Mouse (Mus musculus): ENCODE results near the gene Bckdha. TPM values are rescaled to one million over a fixed set of nuclear protein-coding genes. Genes with fewer than 3 reads are reported as not detected.

Bckdha gene
- total and polyA plus RNA-seq, 3 experiments: 27.0 to 33.1 TPM; not detected in 1

DNA sequence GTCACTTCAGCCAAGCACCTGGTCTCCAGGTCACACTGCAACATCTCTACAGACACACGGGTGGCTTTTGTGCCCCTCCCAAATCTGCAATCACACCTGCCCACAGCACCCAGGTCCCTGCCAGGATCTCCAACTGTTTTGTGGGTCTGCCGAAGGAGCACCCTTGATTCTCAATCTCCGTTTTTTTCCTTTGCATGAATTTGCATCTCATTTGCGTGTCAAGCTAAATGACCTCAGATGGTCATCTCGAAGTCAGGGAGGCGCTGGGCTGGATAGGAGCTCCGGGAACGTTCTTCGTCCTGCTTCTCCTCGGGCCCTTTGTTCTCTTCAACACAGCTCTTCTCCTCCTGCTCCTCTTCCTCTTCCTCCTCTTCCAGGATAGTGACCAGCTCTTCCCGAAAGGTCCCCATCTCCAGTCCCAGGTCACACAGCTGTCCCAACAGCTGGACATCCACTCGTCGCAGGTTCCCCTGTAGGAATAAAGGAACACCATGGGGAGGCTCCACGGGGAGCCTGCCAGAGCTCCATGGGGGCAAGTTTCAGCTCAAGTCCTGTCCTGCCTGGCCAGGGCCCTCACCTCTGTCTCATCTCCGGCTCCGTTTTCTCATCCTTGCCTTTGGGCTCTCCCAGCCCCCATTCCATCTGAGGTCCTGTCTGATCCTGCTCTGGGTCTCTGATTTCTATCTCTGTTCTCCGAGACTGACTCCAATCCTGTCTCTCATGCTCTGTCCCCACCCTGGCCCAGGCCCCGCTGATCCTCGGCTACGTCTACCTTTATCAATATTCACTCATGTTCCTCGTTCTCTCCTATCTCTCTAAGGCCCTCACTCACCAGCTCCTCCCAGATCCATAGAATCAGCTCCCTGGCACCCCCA is 43.7 kb downstream of the Bckdha start:
- Histone ChIP-seq H3K4me3 (ENCODE audit: control insufficient read depth in 1 of 2, insufficient read depth in 1 of 2, low read depth in 2 of 2, low read length in 2 of 2) (no peak overlapping the region), H3K27ac (ENCODE audit: control insufficient read depth, low read depth, low read length) (no peak overlapping the region), H3K79me2 (ENCODE audit: control insufficient read depth, insufficient read depth, low read length, poor library complexity) (no peaks in the 10 kb centered on the region; the same call in 1 of the 2 replicates), H3K27me3 (ENCODE audit: control insufficient read depth in 1 of 2, insufficient read depth in 2 of 2, low read length in 2 of 2) (no peaks in the 10 kb centered on the region), H3K36me3 (ENCODE audit: control insufficient read depth in 1 of 2, insufficient read depth in 2 of 2, low read length in 2 of 2) (peaks cover 0 to 4% of the 10 kb centered on the region in 2 experiments; a peak in 2 of 4 replicates), H3K9ac (ENCODE audit: control insufficient read depth, low read depth, low read length, poor library complexity, severe bottlenecking) (no peak overlapping the region), H3K4me1 (ENCODE audit: control insufficient read depth in 1 of 2, insufficient read depth in 2 of 2, low read length in 2 of 2) (peaks cover 2 to 17% of the 10 kb centered on the region in 2 experiments; a peak in 3 of 4 replicates), H3K9me3 (replicated peaks; ENCODE audit: insufficient read depth, low read length) (no peaks in the 10 kb centered on the region)
- no peak for DNase-seq (ENCODE audit: low read depth, low spot score)
- TF ChIP-seq POLR2A (IDR thresholded peaks at IDR 0.05; ENCODE audit: control insufficient read depth in 1 of 2, insufficient read depth in 1 of 2, low read depth in 1 of 2, low read length in 2 of 2, poor library complexity in 1 of 2) (no peak), RAD21 (IDR thresholded peaks at IDR 0.05; ENCODE audit: low read depth, low read length) (no peak), TAL1 (IDR thresholded peaks at IDR 0.05; ENCODE audit: low read length) (no peak), CHD2 (IDR thresholded peaks at IDR 0.05; ENCODE audit: low read length) (no peak), TCF12 (IDR thresholded peaks at IDR 0.05; ENCODE audit: low read depth, low read length) (no peak), SMC3 (IDR thresholded peaks at IDR 0.05; ENCODE audit: low read depth, low read length) (no peak), ELF1 (IDR thresholded peaks at IDR 0.05; ENCODE audit: low read depth, low read length) (no peak), MYB (IDR thresholded peaks at IDR 0.05; ENCODE audit: low read depth, low read length) (no peak), CTCF (IDR thresholded peaks at IDR 0.05 in 2 of 3, conservative IDR thresholded peaks at IDR 0.05 in 1 of 3; ENCODE audit: control insufficient read depth in 1 of 3, insufficient read depth in 1 of 3, low read depth in 2 of 3, low read length in 3 of 3, poor library complexity in 1 of 3, severe bottlenecking in 1 of 3) (no peak), EP300 (IDR thresholded peaks at IDR 0.05; ENCODE audit: low read depth in 1 of 2, low read length in 2 of 2) (no peak), USF2 (IDR thresholded peaks at IDR 0.05; ENCODE audit: borderline replicate concordance in 1 of 2, insufficient read depth in 1 of 2, low read depth in 1 of 2, low read length in 2 of 2) (no peak), E2F4 (IDR thresholded peaks at IDR 0.05; ENCODE audit: borderline replicate concordance, low read depth, low read length) (no peak), SIN3A (IDR thresholded peaks at IDR 0.05; ENCODE audit: low read length) (no peak), MAFK (IDR thresholded peaks at IDR 0.05; ENCODE audit: borderline replicate concordance, low read depth, low read length) (no peak), KAT2A (conservative IDR thresholded peaks at IDR 0.05; ENCODE audit: low read depth, low read length) (no peak), TBP (IDR thresholded peaks at IDR 0.05; ENCODE audit: low read depth, low read length) (no peak), CHD1 (IDR thresholded peaks at IDR 0.05; ENCODE audit: low read depth, low read length) (no peak)

DNA sequence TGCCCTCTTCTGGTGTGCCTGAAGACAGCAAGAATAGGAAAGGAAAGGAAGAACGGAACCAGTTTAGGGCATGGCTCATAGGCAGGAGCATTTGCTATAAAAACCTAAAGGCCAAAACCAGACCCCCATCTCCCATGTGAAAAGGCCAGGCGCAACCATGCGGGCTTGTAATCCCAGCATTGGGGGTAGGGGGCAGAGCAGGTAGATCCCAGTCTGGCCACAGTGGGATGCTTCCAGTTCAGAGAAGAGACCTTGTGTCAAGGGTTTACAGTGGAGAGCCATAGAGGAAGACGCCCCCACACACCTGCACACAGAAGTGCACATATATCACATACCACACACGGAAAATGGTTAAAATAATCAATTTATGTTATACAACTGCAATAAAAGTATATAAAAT is 44.7 kb downstream of the Bckdha start:
- Histone ChIP-seq H3K27me3 (ENCODE audit: control insufficient read depth in 1 of 2, insufficient read depth in 2 of 2, low read length in 2 of 2) (no peaks in the 10 kb centered on the region), H3K36me3 (ENCODE audit: control insufficient read depth in 1 of 2, insufficient read depth in 2 of 2, low read length in 2 of 2) (no peaks in the 10 kb centered on the region), H3K9me3 (replicated peaks; ENCODE audit: insufficient read depth, low read length) (no peaks in the 10 kb centered on the region), H3K4me3 (ENCODE audit: control insufficient read depth in 1 of 2, insufficient read depth in 1 of 2, low read depth in 2 of 2, low read length in 2 of 2) (no peak overlapping the region), H3K9ac (ENCODE audit: control insufficient read depth, low read depth, low read length, poor library complexity, severe bottlenecking) (no peak overlapping the region), H3K27ac (ENCODE audit: control insufficient read depth, low read depth, low read length) (no peak overlapping the region), H3K79me2 (ENCODE audit: control insufficient read depth, insufficient read depth, low read length, poor library complexity) (no peaks in the 10 kb centered on the region), H3K4me1 (ENCODE audit: control insufficient read depth in 1 of 2, insufficient read depth in 2 of 2, low read length in 2 of 2) (peaks cover 0 to 12% of the 10 kb centered on the region in 2 experiments; a peak in 2 of 4 replicates)
- no peak for DNase-seq (ENCODE audit: low read depth, low spot score)
- TF ChIP-seq USF1 (IDR thresholded peaks at IDR 0.05; ENCODE audit: low read depth, low read length) (no peak), MYB (IDR thresholded peaks at IDR 0.05; ENCODE audit: low read depth, low read length) (no peak), KAT2A (conservative IDR thresholded peaks at IDR 0.05; ENCODE audit: low read depth, low read length) (no peak), GABPA (IDR thresholded peaks at IDR 0.05; ENCODE audit: low read depth, low read length) (no peak), POLR2AphosphoS2 (IDR thresholded peaks at IDR 0.05; ENCODE audit: low read length) (no peak), HCFC1 (IDR thresholded peaks at IDR 0.05; ENCODE audit: low read depth, low read length) (no peak), JUND (IDR thresholded peaks at IDR 0.05; ENCODE audit: low read depth, low read length) (no peak), CHD1 (IDR thresholded peaks at IDR 0.05; ENCODE audit: low read depth, low read length) (no peak), RCOR1 (IDR thresholded peaks at IDR 0.05; ENCODE audit: low read depth, low read length) (no peak), BHLHE40 (IDR thresholded peaks at IDR 0.05; ENCODE audit: borderline replicate concordance, low read depth, low read length) (no peak), CHD2 (IDR thresholded peaks at IDR 0.05; ENCODE audit: low read length) (no peak)

All from MEL (cell line).